Mouse (Mus musculus) lung, postnatal 0 days (tissue): Measurements from ENCODE around the gene Olfr1095. TPM values are rescaled to one million over a fixed set of nuclear protein-coding genes. Genes with fewer than 3 reads are reported as not detected.

Experiments
- ATAC-seq: fragments of 200-750 bp; cut with Nextera tagmentation; 2 replicates; pipeline ENCODE4 v1.8.0; 2017; ENCODE audit warnings: moderate library complexity
- DNase-seq: peaks from one replicate; pipeline ENCODE4 v3.0.0-alpha.2; 2016; ENCODE audit warnings: low spot score
- H3K27ac ChIP-seq: fragments of 300-500 bp; sonication (generic); 2 replicates; pipeline ENCODE4 v1.5.1; 2014; ENCODE audit warnings: antibody characterized with exemption, mild to moderate bottlenecking, low read length, mixed read lengths
- H3K27me3 ChIP-seq: fragments of 300-500 bp; sonication (generic); replicated peaks from 2 replicates; pipeline ENCODE4 v1.6.1; 2014; ENCODE audit warnings: low read length, mixed read lengths; ENCODE audit not compliant: insufficient read depth
- H3K36me3 ChIP-seq: fragments of 300-500 bp; sonication (generic); 2 replicates; pipeline ENCODE4 v1.6.1; 2014; ENCODE audit warnings: low read length, mixed read lengths; ENCODE audit not compliant: insufficient read depth
- H3K4me1 ChIP-seq: fragments of 300-500 bp; sonication (generic); 2 replicates; pipeline ENCODE4 v1.6.1; 2014; ENCODE audit warnings: antibody characterized with exemption, low read depth, low read length, mixed read lengths; ENCODE audit not compliant: insufficient read depth
- H3K4me2 ChIP-seq: fragments of 300-500 bp; sonication (generic); replicated peaks from 2 replicates; pipeline ENCODE4 v1.6.1; 2014; ENCODE audit warnings: low read depth, mild to moderate bottlenecking, low read length, moderate library complexity, mixed read lengths
- H3K4me3 ChIP-seq: fragments of 300-500 bp; sonication (generic); 2 replicates; pipeline ENCODE4 v1.5.1; 2014; ENCODE audit warnings: low read depth, low read length
- H3K9ac ChIP-seq: fragments of 300-500 bp; sonication (generic); replicated peaks from 2 replicates; pipeline ENCODE4 v1.6.1; 2014; ENCODE audit warnings: low read depth, mild to moderate bottlenecking
- H3K9me3 ChIP-seq: fragments of 300-500 bp; sonication (generic); 2 replicates; pipeline ENCODE4 v1.6.1; 2016; ENCODE audit warnings: low read length, mixed read lengths
- CTCF ChIP-seq: IDR thresholded peaks from 2 replicates; pipeline ENCODE4 v1.5.1; 2016; ENCODE audit warnings: antibody characterized with exemption, mild to moderate bottlenecking
- EP300 ChIP-seq: IDR thresholded peaks from 2 replicates; pipeline ENCODE4 v1.6.1; 2016; ENCODE audit warnings: antibody characterized with exemption, mild to moderate bottlenecking, control low read depth
- WGBS: fragments of 180-500 bp; shearing (Covaris S2); extraction: QIAGEN DNeasy Blood & Tissue Kit; methylation state at CpG from one replicate; pipeline ENCODE4 v1.1.7; 2014; 5-methylcytosine and 5-hydroxymethylcytosine counted together
- polyA plus RNA-seq: library from polyadenylated mRNA; unstranded; fragments of >200 nt; fragmentation: Nextera tagmentation; extraction: Ambion mirVana; gene quantifications from 2 replicates; pipeline ENCODE4 v1.2.1, GENCODE M21; 2015

The Olfr1095 gene
- not detected in 2 replicates for polyA plus RNA-seq

- Histone ChIP-seq H3K9ac (no peak within 1 kb of the TSS), H3K27ac (no peak within 1 kb of the TSS), H3K27me3 (no peaks in the 10 kb centered on the region), H3K4me2 (no peak within 1 kb of the TSS), H3K36me3 (no peaks in the 10 kb centered on the region), H3K9me3 (no peaks in the 10 kb centered on the region), H3K4me3 (no peak within 1 kb of the TSS), H3K4me1 (no peaks in the 10 kb centered on the region)
- no peak for ATAC-seq
- 86% methylated on average over 3 of the region's 3 CpGs for WGBS
- no peak for DNase-seq
- TF ChIP-seq CTCF, result no peak
- TF ChIP-seq EP300, result no peak
Measured at GRCm38 (mm10) chr2:86851596-86851995, at the start of gene Olfr1095. TSS of gene Olfr1095 (minus strand) at chr2:86851696.

- 82% methylated on average over 1 of the region's 1 CpGs for WGBS
- no peaks in the 10 kb centered on the region for H3K9me3 ChIP-seq
- H3K4me2 ChIP-seq, result no peak within 1 kb of the TSS
- H3K4me1 ChIP-seq, result no peaks in the 10 kb centered on the region
- TF ChIP-seq EP300, result no peak
- no peak within 1 kb of the TSS for H3K27ac ChIP-seq
- DNase-seq (no peak), ATAC-seq (no peak)
- no peak within 1 kb of the TSS for H3K4me3 ChIP-seq
- H3K9ac ChIP-seq, result no peak within 1 kb of the TSS
- H3K27me3 ChIP-seq, result no peaks in the 10 kb centered on the region
- no peaks in the 10 kb centered on the region for H3K36me3 ChIP-seq
Measured at GRCm38 (mm10) chr2:86892116-86892515, 40.6 kb upstream of the Olfr1095 start, which contains the start of gene Olfr1097. TSS of gene Olfr1097 (minus strand) at chr2:86892216.

GRCm38 (mm10) chr2:86874702-86875101 is 23.2 kb upstream of the Olfr1095 start, which contains the start of gene Gm13723:
TSS of gene Gm13723 (minus strand) at chr2:86874802.
- ATAC-seq (no peak), DNase-seq (no peak)
- Histone ChIP-seq H3K4me1 (no peaks in the 10 kb centered on the region), H3K9me3 (no peaks in the 10 kb centered on the region; the same call in 1 of the 2 replicates), H3K27me3 (no peaks in the 10 kb centered on the region), H3K4me3 (no peak within 1 kb of the TSS), H3K27ac (no peak within 1 kb of the TSS), H3K9ac (no peak within 1 kb of the TSS), H3K4me2 (no peak within 1 kb of the TSS), H3K36me3 (no peaks in the 10 kb centered on the region)
- no peak for TF ChIP-seq CTCF
- TF ChIP-seq EP300, result no peak
- WGBS, result 32% methylated on average over 1 of the region's 1 CpGs

GRCm38 (mm10) chr2:86824363-86824762 is 27.1 kb downstream of the Olfr1095 start, which contains the start of gene Olfr1094:
TSS of gene Olfr1094 (plus strand) at chr2:86824663.
- Histone ChIP-seq H3K4me1 (no peaks in the 10 kb centered on the region), H3K4me3 (no peak within 1 kb of the TSS), H3K9me3 (no peaks in the 10 kb centered on the region), H3K9ac (no peak within 1 kb of the TSS), H3K4me2 (no peak within 1 kb of the TSS), H3K27me3 (no peaks in the 10 kb centered on the region), H3K36me3 (no peaks in the 10 kb centered on the region), H3K27ac (no peak within 1 kb of the TSS)
- TF ChIP-seq EP300 (no peak), CTCF (no peak)
- ATAC-seq (no peak), DNase-seq (no peak)

- TF ChIP-seq EP300, result no peak
- no peak for TF ChIP-seq CTCF
- no peak for DNase-seq
- H3K4me3 ChIP-seq, result no peak within 1 kb of the TSS
- H3K36me3 ChIP-seq, result no peaks in the 10 kb centered on the region
- no peaks in the 10 kb centered on the region for H3K27me3 ChIP-seq
- no peak within 1 kb of the TSS for H3K4me2 ChIP-seq
- no peak for ATAC-seq
- H3K9me3 ChIP-seq, result no peaks in the 10 kb centered on the region
- no peak within 1 kb of the TSS for H3K9ac ChIP-seq
- no peaks in the 10 kb centered on the region for H3K4me1 ChIP-seq
- H3K27ac ChIP-seq, result no peak within 1 kb of the TSS
Measured at GRCm38 (mm10) chr2:86809918-86810317, 41.6 kb downstream of the Olfr1095 start, which contains the start of gene Olfr141. TSS of gene Olfr141 (minus strand) at chr2:86810018.

Other genes with a start within 250 kb of the Olfr1095 start
- gene Olfr1084, start 212.0 kb downstream of the Olfr1095 start, polyA plus RNA-seq, result not detected in 2 replicates
- not detected in 2 replicates for gene Olfr1085, start 189.7 kb downstream of the Olfr1095 start, polyA plus RNA-seq
- gene Olfr1086, start 171.6 kb downstream of the Olfr1095 start, polyA plus RNA-seq, result not detected in 2 replicates
- gene Olfr1087, start 153.3 kb downstream of the Olfr1095 start, polyA plus RNA-seq, result not detected in 2 replicates
- not detected in 2 replicates for gene Olfr1089, start 118.0 kb downstream of the Olfr1095 start, polyA plus RNA-seq
- gene Olfr1090, start 92.7 kb downstream of the Olfr1095 start, polyA plus RNA-seq, result not detected in 2 replicates
- not detected in 2 replicates for gene Olfr1093, start 69.2 kb downstream of the Olfr1095 start, polyA plus RNA-seq
- gene Olfr141, start 41.7 kb downstream of the Olfr1095 start, polyA plus RNA-seq, result not detected in 2 replicates
- gene Olfr1094, start 27.0 kb downstream of the Olfr1095 start, polyA plus RNA-seq, result not detected in 2 replicates
- not detected in 2 replicates for gene Gm13723, start 23.1 kb upstream of the Olfr1095 start, polyA plus RNA-seq
- gene Olfr1097, start 40.5 kb upstream of the Olfr1095 start, polyA plus RNA-seq, result not detected in 2 replicates
- not detected in 2 replicates for gene Olfr1098, start 72.8 kb upstream of the Olfr1095 start, polyA plus RNA-seq
- gene Olfr1099, start 109.0 kb upstream of the Olfr1095 start, polyA plus RNA-seq, result not detected in 2 replicates
- gene Olfr1100, start 128.3 kb upstream of the Olfr1095 start, polyA plus RNA-seq, result not detected in 2 replicates
- not detected in 2 replicates for gene Olfr1101, start 139.5 kb upstream of the Olfr1095 start, polyA plus RNA-seq
- not detected in 2 replicates for gene Olfr1102, start 146.7 kb upstream of the Olfr1095 start, polyA plus RNA-seq
- gene Olfr1104, start 175.4 kb upstream of the Olfr1095 start, polyA plus RNA-seq, result not detected in 2 replicates
- not detected in 2 replicates for gene Olfr1105, start 184.8 kb upstream of the Olfr1095 start, polyA plus RNA-seq
- not detected in 2 replicates for gene Olfr1106, start 200.6 kb upstream of the Olfr1095 start, polyA plus RNA-seq
- gene Olfr1107, start 224.1 kb upstream of the Olfr1095 start, polyA plus RNA-seq, result not detected in 2 replicates
- gene Olfr1109, start 244.3 kb upstream of the Olfr1095 start, polyA plus RNA-seq, result not detected in 2 replicates